Mouse (Mus musculus) heart, adult 2 months (tissue): ENCODE data around the gene Kalrn.

Experiments used
- CTCF ChIP-seq: fragments of 200-600 bp; IDR thresholded peaks from 2 replicates; pipeline ENCODE4 v1.8.1; 2022; ENCODE audit warnings: antibody characterized with exemption, mild to moderate bottlenecking, moderate library complexity
- POLR2A ChIP-seq: fragments of 200-500 bp; IDR thresholded peaks from 2 replicates; pipeline ENCODE4 v1.6.1; 2011; ENCODE audit warnings: mild to moderate bottlenecking, low read depth, low read length, control low read depth; ENCODE audit not compliant: insufficient read depth

GRCm38 (mm10) chr16:34508125-34508524, 65.2 kb downstream of the Kalrn start:
- TF ChIP-seq POLR2A = no peak
- no peak for TF ChIP-seq CTCF
